Mouse (Mus musculus): ENCODE measurements at regions not wholly inside any gene's neighbourhood (a gene's known extent, or its start where the extent isn't known, plus 50 kb on each side); places are given as distances from the start of the nearest gene placed in this dataset.

DNA sequence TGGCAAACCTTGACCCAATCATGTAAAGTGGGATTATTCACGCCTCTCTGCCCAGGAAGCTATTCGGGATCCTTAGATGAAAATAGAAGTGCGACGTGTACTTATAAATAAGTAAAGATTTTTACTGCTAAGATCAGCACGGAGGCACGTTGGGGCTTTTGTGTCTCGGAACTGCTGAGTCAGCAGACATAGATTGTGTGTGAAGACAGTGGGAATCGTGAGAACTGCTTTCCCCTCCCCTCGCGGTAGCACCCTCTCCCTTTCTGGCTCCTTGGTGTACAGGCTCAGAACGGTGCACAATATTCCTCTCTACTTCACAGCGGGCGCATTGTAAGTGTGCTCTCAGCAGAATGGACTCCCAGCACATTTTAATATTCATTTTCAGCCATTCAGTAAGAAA is 138.7 kb downstream of the Nhlrc3 start:
- TF ChIP-seq CTCF (conservative IDR thresholded peaks at IDR 0.05; ENCODE audit: low read length): no peak
- no peak for TF ChIP-seq POU5F1 (IDR thresholded peaks at IDR 0.05; ENCODE audit: borderline replicate concordance, low read length)

All from E14TG2a.4 (cell line).